Mouse (Mus musculus) ES-Bruce4 (cell line): ENCODE results near the gene Kansl2.

Experiments used
- CTCF ChIP-seq: IDR thresholded peaks from one replicate; pipeline ENCODE4 v1.8.1; 2011; ENCODE audit warnings: low read depth, low read length
- EP300 ChIP-seq: IDR thresholded peaks from 2 replicates; pipeline ENCODE4 v1.6.1; 2011; ENCODE audit warnings: low read depth, low read length; ENCODE audit not compliant: insufficient read depth
- POLR2A ChIP-seq: IDR thresholded peaks from one replicate; pipeline ENCODE4 v1.8.1; 2011; ENCODE audit warnings: low read length; ENCODE audit not compliant: insufficient read depth

DNA sequence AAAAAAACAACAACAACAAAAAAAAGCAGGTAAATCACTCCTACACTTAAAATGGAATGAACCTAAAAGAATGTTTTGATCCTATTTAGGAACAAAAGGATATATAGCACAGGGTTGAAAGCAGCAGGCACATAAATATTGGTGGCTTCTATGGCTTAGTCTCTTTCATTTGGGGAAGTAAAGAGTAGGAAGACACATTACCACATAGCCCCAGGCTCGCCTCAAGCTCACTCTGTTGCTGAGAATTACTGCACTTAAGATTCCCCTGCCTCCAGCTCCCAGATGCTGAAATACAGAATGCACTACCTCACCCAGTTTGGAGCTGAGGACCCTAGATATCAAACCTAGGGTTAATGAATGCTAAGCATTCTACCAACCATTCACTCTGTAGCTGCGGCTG is 18.7 kb upstream of the Kansl2 start:
- TF ChIP-seq EP300 (no peak), CTCF (no peak), POLR2A (no peak)
